Mouse (Mus musculus) heart, postnatal 0 days (tissue): ENCODE measurements around the gene Dnajb14.

Experiments used
- CTCF ChIP-seq: IDR thresholded peaks from 2 replicates; pipeline ENCODE4 v1.5.1; 2016; ENCODE audit warnings: antibody characterized with exemption, control low read depth, low read depth
- EP300 ChIP-seq: IDR thresholded peaks from 2 replicates; pipeline ENCODE4 v1.6.1; 2016; ENCODE audit warnings: antibody characterized with exemption, low read depth

DNA sequence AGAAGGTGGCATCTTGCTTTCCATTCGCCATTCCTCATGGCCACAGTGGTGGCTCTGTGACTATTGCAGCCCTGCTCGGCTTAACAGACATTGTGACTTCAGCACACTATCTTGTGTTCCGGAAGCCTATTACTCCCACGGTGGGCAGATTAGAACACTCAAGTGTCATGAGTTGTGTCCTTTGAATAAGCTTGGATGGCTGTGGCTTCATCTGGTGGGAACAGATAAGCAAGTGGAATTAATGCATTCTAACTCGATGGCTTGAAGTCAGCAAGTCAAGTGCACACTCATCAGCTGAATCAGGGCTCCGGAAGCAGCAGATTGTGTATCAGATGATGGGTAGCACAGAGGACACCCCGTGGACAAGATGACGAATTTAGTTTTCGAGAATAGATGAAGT, 90.4 kb downstream of the Dnajb14 start:
- TF ChIP-seq CTCF (no peak), EP300 (peak; percentile 46; the same call in 1 of the 2 replicates)
